Mouse (Mus musculus) T-cell, adult 2 months (primary cell): ENCODE measurements around the gene Blvrb.

Experiments
- DNase-seq: peaks from one replicate; pipeline ENCODE4 v3.0.0; 2022; ENCODE audit warnings: low spot score

The Blvrb gene

DNA sequence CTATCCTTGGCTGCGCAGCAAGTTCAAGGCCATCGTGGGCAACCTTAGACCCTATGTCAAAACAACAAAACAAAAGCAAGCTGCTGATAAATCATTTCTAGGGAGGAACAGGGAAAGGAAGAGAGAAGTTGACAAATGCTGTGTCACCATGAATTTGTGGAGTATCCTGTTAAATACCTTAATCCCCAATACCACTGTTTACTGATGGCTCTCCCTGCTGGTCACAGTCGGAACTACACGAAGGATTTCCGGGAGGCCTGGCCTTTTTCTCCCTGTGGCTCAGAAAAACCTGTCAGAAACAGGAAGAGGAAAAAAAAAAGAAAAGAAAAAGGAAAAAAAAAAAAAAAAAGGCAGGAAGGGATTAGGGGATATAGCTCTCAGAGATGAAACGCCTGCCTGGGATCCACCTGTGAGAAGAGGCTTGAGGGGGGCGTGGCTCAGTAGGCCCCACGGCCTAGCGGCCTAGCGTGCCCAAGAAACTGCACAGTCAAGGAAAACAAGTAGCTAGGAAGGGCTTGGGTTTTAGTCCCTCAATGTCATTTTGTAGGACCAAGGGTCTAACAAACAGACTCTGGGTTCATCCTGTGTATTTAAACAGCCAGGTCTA is 1.6 kb downstream of the Blvrb start:
- peak; percentile 19 for DNase-seq

DNA sequence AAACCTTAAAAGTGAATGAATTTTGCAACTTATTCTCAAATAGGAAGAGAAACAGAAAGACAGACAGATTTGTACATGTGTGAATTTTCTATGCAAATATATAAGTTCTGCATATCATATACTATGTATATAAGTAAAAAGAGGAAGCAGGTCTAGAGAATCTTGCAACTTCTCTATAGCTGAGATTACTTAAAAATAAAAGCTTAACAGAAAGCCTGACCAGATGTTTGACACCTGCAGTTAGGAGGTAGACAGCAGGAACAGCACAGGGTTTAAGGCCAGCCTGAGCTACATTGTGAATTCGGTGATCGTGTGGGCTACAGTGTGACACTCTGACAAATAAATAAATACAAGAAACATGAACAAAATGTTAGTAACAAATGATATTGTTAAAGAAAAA is 3.6 kb downstream of the Blvrb start:
- DNase-seq = no peak

- no peak for DNase-seq
Observed at GRCm38 (mm10) chr7:27452206-27452770, 4.5 kb downstream of the Blvrb start.

- DNase-seq = no peak
Observed at GRCm38 (mm10) chr7:27454461-27455121, 6.8 kb downstream of the Blvrb start.

GRCm38 (mm10) chr7:27455273-27455672 is 7.5 kb downstream of the Blvrb start:
- no peak for DNase-seq

DNA sequence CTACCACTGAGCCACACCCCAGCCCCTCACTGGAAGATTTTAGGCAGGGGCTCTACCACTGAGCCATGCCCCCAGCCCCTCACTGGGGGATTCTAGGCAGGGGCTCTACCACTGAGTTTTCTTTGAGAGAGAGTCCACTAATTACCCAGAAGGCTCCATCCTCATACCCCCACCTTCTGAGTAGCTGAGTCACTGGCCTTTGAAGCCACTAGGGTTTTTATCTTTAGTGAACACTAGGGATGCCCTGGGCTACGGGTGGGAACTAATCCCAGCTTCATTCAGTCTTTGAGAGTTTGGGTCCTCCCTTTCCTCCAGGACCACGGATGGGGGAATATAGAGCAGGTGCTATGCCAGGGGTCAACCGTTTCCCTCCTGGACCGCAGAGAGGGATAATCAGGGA is 10.8 kb downstream of the Blvrb start:
- DNase-seq = no peak

DNA sequence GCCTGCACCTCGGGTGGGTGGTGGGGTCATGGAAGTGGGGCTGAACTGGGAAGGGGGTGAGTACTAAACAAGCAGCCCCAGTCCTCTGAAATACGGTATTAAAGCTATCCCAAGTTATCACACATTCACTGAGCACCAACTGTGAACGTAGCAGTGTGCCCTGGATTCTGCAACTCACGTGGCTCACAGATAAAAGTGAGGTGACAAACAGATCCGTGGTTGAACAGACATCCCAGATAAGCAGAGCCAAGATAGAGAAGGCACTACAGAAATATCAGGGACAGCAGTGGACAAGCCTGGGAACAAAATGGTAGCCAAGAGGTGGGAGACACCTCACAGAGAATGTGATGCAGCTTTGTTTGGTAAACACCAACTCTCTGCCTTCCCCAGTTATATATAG is 11.9 kb downstream of the Blvrb start:
- no peak for DNase-seq

DNA sequence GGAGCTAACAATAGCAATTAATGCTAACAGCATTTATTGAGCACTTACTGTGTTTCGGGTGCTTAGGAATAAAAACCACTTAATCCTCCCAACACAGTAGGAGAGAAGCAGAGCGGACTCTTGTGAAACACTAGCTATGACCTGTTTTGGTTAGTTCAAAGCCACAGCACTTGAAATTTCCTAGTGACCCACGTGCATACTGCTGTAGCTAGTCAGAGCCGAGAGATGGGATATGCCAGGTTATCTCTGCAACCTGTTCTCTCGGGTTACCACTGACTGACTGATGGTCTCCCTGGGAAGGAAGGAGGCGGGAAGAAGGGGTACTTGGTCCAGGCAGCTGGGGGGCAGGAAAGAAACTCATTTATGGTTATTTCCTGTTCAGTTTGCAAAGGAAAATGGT is 12.7 kb downstream of the Blvrb start:
- no peak for DNase-seq

GRCm38 (mm10) chr7:27467648-27468047 is 19.9 kb downstream of the Blvrb start:
- no peak for DNase-seq

DNA sequence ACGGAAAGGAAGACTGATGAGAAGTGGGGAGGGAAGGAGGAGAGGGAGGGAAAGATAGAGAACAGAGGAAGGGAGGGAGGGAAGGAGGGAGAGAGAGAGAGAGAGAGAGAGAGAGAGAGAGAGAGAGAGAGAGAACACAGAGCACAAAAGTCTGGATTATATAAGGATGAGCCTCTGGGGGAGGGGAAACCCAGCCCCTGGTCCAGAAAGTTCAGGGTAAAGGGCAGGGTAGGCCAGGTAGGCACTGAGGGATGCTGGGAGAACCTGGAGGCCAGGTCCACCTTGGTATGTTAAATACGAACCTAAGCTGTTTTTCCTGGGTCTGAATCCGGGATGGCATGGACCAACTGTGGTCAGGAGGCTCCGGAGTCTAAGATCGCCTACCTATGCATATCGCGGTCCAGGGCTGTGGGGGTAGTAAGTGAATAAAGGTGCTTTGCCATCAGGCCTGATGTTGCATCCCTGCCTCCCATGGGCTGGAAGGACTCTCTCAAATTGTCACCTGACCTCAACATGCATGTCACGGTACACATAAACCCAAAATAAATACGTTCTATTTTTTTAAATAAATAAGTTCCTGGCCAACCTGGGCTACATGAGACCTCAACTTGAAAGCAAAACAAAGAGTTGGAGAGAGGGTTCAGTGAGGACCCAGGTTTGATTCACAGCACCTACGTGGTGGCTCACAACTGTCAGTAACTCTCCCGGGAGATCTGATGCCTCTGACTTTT is 23.8 kb downstream of the Blvrb start:
- no peak for DNase-seq

DNA sequence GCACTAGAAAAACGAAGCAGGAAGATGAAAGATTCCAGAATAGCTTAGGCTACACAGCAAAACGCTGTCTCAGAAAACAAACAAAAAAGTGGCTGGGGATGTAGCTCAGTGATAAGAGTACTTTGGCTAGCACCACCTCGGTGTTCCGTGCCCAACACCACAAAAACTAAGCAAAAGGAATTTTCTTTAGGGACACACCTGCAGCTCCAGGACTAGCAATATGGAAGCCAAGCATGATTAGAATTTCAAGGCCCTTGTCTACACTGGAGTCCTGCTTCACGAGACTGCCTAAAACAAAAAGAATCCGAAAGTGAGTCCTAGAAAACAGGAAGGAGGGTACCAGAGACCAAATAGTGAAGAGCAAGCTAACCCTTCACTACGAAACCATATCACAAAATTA is 24.8 kb downstream of the Blvrb start:
- DNase-seq = no peak

GRCm38 (mm10) chr7:27473156-27473834 is 25.5 kb downstream of the Blvrb start, which contains the start of gene Sertad3:
Gene Sertad3 (plus strand): TSS chr7:27473768.
- DNase-seq = peak; percentile 94

DNA sequence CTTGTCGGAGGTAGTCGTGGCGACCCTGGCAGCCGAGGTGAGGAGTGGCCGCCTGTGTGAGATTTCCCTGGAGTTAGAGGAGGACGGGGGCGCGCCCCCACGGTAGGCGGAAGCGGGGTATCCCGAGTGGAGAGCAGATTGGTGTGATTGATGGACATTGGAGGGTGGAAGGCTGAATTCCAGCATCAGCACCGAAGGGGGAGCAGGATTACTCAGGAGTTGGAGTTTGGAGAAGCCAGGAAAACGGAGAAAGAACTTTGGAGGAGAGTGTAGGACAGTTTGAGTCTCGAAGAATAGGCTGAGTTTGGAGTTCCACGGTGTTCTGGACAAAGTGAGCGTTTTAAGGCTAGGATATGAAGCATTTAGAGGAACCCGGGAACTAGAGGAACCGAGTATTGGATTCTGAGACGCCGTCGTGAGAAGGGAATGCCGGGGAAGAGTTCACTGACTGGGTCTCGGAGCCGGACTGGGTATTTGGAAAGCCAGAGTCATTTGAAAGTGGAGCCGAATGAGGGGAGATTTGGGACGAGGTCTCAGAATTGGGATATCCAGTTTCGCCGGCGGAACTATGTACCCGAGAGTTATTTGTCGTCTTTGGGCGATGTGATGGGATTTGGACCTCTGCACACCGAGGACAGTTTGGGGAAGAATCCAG is 26.2 kb downstream of the Blvrb start:
- DNase-seq = no peak

GRCm38 (mm10) chr7:27474490-27474954 is 26.7 kb downstream of the Blvrb start:
- peak; percentile 91 for DNase-seq

- no peak for DNase-seq
Observed at GRCm38 (mm10) chr7:27475596-27475995, 27.8 kb downstream of the Blvrb start.

GRCm38 (mm10) chr7:27476098-27476635 is 28.4 kb downstream of the Blvrb start:
- no peak for DNase-seq

DNA sequence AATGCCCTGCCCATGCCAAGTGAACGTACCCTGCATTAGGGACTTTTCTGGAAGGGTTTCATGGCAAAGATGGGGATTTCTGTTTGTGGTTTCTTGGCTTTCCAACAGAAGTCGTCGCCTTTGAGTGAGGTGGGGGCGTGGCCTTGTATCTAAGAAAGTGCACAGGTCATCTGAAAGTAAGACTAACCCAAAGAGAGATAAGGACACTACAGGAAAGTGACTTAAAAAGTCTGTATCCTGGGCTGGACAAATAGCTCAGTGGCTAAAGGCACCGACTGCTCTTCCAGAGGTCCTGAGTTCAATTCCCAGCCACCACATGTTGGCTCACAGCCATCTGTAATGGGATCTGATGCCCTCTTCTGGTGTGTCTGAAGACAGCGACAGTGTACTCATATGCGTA is 30.8 kb downstream of the Blvrb start:
- no peak for DNase-seq

- no peak for DNase-seq
Observed at GRCm38 (mm10) chr7:27479750-27480149, 32.0 kb downstream of the Blvrb start.

DNA sequence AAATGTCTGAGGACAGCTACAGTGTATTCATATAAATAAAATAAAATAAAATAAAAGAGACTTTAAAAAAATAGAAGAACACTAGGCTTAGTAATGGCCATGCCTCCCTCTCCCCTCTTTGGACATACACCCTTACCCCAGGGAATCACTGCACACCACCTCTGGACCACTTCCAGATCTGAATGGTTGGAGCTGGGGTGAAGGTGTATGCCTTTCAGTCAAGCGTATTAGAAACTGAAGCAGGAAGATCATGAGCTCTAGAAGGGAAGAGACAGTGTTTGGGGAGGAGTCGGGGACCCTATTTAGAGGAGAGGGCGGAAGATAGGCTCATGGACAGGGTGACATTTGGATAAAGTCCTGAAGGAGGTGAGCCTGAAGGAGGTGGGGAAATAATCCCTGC is 32.7 kb downstream of the Blvrb start:
- no peak for DNase-seq

GRCm38 (mm10) chr7:27480927-27481626 is 33.3 kb downstream of the Blvrb start:
- no peak for DNase-seq

- DNase-seq = peak; percentile 75
Observed at GRCm38 (mm10) chr7:27481627-27481969, 33.8 kb downstream of the Blvrb start.
